Mouse (Mus musculus) cerebellum, postnatal 10 days (tissue): ENCODE measurements at regions not wholly inside any gene's neighbourhood (a gene's known extent, or its start where the extent isn't known, plus 50 kb on each side); places are given as distances from the start of the nearest gene placed in this dataset.

ENCODE experiments used
- DNase-seq, 2 experiments: peaks; one replicate each; pipeline ENCODE4 v3.0.0; 2021; ENCODE audit warnings: mixed read lengths in 2 of 2

DNA sequence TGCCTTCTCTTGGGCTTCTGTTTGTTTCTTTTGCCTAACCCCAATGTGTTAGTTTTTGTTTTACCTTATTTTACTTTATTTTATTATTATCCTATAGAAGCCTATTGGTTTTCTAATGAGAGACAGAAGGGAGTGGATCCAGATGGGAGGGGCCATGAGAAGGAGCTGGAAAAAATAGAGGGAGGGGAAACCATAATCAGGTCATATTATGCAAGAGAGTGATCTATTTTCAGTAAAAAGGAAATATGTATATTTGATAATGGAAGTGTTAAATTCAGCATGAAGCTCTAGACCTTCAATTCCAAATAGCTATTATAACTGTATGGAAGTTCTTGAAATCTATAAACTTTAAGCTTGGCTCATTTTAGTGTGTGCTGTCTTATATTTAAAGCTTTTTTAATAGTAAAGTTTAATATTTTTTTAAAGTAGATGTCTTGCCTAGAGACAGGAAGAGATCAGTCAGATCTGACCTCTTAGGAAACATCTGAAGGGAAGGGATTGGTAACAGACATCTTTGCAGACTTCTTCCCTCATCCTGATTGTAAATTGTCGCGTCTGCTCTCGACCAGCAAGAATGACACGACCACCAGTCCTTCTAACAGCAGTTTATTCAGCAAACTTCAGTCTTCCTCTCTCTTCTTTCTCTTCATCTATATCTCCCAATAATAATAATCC, 87.8 kb upstream of the Supt20 start:
- no peak for DNase-seq

DNA sequence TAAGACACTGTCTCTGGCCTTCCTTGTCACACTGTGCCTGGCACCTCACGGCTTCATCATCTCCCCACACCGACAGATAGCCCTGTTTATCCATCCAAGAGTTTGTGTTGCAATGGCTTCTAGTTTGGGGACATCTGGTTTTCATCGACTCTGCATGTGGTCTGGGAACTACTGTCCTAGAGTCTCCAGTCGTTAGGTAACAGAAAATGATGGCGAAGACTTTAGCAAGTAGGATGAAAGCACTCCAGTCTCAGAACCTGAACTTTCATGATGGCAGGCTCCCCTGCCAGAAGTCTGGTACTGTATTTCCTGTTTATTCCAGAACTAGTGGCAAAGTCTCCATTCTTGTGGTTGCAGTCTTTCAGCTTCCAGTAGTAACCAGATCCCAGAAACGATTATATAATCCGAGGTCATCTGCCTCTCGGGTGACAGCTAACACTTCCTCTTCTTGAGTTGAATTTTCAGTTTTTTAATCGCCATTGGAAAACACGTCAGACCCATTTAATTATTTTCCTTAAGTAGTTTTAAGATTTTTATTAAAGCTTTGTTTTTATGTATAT, 81.1 kb upstream of the Supt20 start:
- no peak for DNase-seq

DNA sequence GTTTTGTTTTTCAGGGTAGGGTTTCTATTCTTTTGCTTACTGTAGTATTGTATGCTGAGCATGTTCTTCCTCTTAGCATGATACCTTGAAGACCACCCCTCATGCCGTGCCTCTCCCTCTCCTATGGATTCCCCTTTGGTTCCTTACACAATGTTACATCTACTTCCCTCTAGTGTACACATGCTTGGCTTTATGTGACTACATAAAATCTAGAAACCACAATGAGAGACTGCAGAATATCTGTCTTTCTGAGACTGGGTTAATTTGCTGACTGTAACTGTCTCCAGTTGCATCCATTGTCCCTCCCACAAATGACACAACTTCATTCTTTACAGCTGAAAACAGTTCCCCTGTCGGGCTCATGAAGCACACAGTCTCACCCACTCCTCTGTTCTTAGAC, 78.8 kb upstream of the Supt20 start:
- DNase-seq = no peak

DNA sequence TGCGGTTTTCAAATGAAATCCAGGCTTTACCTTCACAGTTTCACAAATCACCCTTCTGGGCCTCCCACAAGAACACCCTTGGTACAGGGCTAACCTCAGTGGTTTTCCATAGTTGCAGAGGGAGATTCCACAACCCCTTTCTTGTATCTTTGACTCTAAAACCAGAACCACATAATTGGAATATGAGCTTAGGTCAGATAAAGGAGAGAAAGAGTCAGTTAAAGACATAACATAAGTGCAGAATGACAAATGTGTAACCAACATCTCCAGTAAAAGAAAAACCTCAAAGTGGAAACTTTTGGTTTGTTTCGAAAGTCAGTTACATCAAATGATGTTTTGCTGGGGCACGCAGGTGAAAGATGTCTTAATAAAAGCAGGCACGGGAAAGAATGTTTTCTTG, 75.3 kb upstream of the Supt20 start:
- DNase-seq = no peak

DNA sequence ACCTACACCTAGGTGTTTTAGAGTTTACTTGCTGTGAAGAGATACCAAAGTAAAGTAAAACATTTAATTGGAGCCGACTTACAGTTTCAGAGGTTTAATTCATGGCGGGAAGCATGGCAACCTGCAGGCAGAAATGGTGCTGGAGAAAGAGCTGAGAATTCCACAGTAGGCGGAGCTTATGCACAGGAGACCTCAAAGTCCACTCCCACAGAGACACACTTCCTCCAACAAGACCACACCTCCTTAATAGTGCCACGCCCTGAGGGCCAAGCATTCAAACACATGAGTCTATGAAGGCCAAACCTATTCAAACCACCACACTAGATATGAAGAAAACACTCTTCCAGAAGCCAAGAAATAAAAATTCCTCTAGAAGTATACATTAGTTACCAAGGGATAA, 74.3 kb upstream of the Supt20 start:
- no peak for DNase-seq

DNA sequence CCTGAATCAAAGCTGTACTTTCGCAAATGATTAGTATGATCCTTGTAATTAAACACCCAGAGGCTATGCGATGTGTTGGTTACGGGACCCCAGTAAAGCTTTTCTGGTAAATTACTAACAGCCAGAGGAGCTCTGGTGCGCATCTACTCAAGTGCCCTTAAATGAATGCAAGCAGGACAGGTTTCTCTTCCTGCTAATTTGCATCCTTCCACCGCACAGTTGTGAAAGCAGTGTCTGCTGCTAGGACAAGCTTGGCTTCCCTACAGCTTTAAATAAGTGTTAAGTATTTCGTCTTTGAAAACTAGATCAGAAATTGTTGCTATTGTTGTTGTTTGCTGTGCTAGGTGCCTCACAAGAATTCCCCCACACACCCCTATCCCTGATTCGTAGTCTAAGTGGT, 62.4 kb upstream of the Supt20 start:
- no peak for DNase-seq

DNA sequence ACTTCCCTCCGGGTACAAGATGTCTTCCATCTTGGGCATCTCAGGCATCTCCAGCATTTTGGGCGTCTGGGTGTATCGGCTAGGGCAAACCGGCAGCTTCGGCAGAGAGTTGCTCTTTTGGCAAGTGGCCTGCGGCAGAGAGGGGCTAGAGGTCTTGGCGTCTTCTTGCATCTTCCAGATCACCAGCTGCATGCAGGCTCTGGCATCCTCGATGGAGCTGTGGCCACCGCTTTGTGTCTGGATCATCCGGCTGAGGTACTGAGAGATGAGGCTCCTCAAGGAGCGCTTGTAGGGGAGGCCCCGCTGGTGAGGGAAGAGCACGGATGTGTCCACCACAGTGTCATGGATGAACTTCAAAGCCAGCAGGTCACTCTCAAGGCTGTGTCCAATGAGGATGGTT, 59.9 kb upstream of the Supt20 start:
- DNase-seq = no peak

DNA sequence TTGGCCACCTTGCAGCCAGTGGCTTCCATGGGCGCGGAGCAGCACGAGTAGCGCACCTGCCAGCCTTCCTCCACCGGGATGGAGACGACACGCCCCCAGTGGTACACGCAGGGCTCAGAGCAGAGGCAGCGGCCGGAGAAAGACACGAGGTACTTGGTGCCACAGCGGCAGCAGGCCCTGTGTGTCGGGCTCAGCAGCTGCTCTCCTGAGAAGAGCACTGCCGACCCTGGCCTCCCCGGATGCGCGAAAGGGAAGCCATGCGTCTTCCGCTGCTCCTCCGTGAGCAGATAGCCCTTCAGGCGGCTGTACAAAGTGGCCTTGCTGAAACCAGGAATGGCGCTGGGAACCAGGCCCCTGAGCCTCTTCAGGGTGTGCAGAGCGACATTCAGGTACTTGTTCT, 59.2 kb upstream of the Supt20 start:
- DNase-seq = no peak

DNA sequence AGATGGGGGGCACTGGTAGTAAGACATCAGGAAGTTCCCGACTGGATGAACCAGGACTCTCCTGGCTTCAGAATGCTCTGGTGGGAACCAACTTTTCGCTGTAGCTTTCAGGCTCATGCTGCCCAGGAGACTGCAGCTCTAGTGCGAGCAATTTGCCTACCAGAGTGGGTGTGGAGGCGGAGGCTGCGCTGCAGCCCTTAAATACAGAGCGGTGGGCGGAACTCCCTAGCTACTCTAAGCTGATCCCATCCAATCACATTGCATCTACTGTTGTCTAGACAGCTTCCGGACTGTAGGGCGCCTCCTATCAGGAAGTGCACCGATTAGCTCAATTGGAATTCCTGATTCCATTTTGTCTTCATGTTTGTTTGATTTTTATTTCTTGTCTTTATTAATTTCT, 58.2 kb upstream of the Supt20 start:
- DNase-seq = no peak
